Mouse (Mus musculus) bone marrow, adult 2 months (tissue): ENCODE measurements around the gene Srsf6. TPM values are rescaled to one million over a fixed set of nuclear protein-coding genes. Genes with fewer than 3 reads are reported as not detected.
"Not testable (repeated sequence)": the region's sequence is repeated elsewhere in the genome, so short reads cannot be mapped to it uniquely, and the experiment has no call there.

Experiments used
- H3K27ac ChIP-seq: fragments of 200-500 bp; 2 replicates; pipeline ENCODE4 v1.5.1; 2012; ENCODE audit warnings: low read depth, mild to moderate bottlenecking, control low read depth, inconsistent platforms, low read length; ENCODE audit not compliant: control insufficient read depth, poor library complexity, insufficient read depth
- H3K4me1 ChIP-seq: fragments of 200-500 bp; 2 replicates; pipeline ENCODE4 v1.6.1; 2011; ENCODE audit warnings: low read length; ENCODE audit not compliant: control insufficient read depth, insufficient read depth
- H3K4me3 ChIP-seq: fragments of 200-500 bp; replicated peaks from 2 replicates; pipeline ENCODE3; 2011; ENCODE audit warnings: mild to moderate bottlenecking, low read depth, low read length, control low read depth; ENCODE audit not compliant: control insufficient read depth
- CTCF ChIP-seq: fragments of 200-500 bp; IDR thresholded peaks from 2 replicates; pipeline ENCODE4 v1.5.1; 2011; ENCODE audit warnings: low read length, control low read depth; ENCODE audit not compliant: control insufficient read depth, insufficient read depth
- POLR2A ChIP-seq: fragments of 200-500 bp; IDR thresholded peaks from 2 replicates; pipeline ENCODE4 v1.6.1; 2011; ENCODE audit warnings: low read depth, mild to moderate bottlenecking, control low read depth, low read length, borderline replicate concordance; ENCODE audit not compliant: control insufficient read depth
- WGBS: fragments of 180-500 bp; shearing (Covaris S2); methylation state at CpG from one replicate; pipeline ENCODE4 v1.1.7; 2018; 5-methylcytosine and 5-hydroxymethylcytosine counted together
- polyA plus RNA-seq: library from polyadenylated mRNA; stranded (reverse); fragments of >200 nt; gene quantifications from 2 replicates; pipeline ENCODE4 v1.2.4, GENCODE M21; 2011; ENCODE audit warnings: low replicate concordance; ENCODE audit not compliant: missing spikeins, insufficient read depth, insufficient read length

Gene Srsf6
- polyA plus RNA-seq = 156 and 163 TPM in 2 replicates

DNA sequence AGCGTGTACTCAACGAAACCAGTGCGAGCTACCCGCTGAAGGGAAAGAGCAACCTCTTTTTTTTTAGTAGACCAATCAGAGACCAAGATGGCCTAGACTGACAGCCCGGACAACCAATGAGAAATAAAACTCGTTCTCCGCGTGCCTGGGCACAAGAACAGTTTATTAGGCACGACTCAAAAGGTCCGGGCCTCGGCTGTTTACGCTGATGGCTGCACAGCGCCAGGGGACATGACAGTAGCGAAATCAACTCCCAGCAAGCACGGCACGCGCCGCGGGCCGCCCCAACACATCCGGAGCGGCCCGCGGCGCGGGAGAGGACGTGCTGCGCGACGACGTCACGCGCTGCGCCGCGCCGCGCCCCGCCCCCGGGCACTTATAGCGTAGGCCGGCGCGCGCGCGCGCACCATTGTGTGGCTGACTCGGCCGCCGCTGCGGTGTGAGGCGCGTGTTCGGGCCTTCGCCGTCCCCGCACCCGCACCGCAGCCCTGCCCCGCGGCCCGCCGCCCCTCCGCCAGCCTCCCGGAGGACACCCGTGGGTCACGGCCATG lies at the start of gene Srsf6:
Gene Srsf6 (plus strand): TSS at position 406 of the 551 bp plus-strand sequence.
- peak; percentile 89; the same call in 1 of the 2 replicates for TF ChIP-seq POLR2A
- TF ChIP-seq CTCF = no peak
- peak within 1 kb of the TSS; percentile 99 for H3K4me3 ChIP-seq
- peaks cover 2% of the 10 kb centered on the region; the same call in 1 of the 2 replicates for H3K4me1 ChIP-seq
- H3K27ac ChIP-seq = peak within 1 kb of the TSS; percentile 99
- WGBS = under 1% methylated on average over 68 of the region's 68 CpGs

DNA sequence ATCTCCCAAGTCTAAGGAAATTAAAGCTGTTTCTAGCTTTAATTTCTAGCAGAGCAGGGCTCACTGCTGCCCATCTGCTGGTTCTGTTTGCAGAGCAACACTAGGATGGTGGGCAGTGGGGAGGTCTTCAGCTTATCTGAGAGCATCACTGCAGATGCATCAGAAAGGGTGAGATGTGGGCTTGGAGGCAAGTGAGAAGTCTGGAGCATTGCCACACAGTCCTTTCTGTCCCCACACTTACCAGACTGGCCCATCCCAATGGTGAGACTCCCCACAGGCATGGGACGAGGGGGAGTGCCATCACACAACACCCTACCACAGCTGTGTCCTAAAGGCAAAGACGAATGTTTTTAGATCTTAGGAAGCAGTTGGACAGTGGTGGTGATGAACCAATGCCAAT lies 47.2 kb upstream of the Srsf6 start:
- H3K27ac ChIP-seq = no peak overlapping the region
- WGBS = 56% methylated on average over 2 of the region's 2 CpGs
- H3K4me1 ChIP-seq = no peaks in the 10 kb centered on the region
- H3K4me3 ChIP-seq = no peak overlapping the region
- TF ChIP-seq POLR2A = no peak
- no peak for TF ChIP-seq CTCF

DNA sequence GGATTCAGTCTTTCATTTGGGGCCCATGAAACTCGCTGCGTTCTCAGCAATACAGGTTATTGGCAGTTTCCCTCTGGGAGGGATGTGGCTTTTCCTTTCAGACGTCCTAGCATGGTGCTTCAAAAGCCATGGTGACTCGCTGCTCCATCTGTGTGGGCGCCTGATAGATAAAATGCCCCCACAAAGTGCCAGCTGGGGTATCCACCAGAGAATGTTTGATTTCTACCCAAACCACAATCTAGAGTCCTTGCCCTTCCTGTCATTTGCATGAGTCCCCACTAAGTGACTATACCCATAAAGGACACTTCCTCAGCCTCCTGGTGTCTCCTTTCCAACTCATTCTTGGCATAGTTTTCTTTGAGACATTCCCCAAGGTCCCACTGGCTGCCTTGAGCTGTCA lies 44.2 kb upstream of the Srsf6 start:
- 52% methylated on average over 5 of the region's 5 CpGs for WGBS
- no peak overlapping the region for H3K4me3 ChIP-seq
- H3K4me1 ChIP-seq = no peaks in the 10 kb centered on the region
- no peak for TF ChIP-seq POLR2A
- TF ChIP-seq CTCF = no peak
- H3K27ac ChIP-seq = no peak overlapping the region

- Histone ChIP-seq H3K4me3 (no peak overlapping the region), H3K4me1 (no peaks in the 10 kb centered on the region), H3K27ac (no peak overlapping the region)
- TF ChIP-seq CTCF (no peak), POLR2A (no peak)
- 80% methylated on average over 8 of the region's 8 CpGs for WGBS
These were observed 42.7 kb upstream of the Srsf6 start for GRCm38 (mm10) chr2:162888677-162889076.

DNA sequence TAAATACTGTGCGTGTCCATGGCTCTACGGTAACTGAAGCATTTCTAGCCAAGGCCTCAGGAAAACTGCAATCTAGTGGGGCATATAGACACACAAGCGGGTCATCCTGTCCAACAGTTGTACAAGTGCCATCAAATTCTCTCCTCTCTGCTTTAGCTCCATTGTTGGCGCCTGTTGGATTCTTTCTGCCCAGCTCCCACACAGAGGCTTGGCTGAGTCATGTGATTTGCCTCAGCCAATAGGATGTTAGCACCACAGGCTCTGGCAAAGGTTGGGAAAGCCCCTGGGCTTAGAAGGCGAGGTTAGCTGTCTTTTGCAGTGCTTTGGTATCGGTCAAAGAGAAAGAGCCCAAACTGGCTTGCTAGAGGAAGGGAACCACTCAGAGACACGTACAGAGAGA lies 42.1 kb upstream of the Srsf6 start:
- no peak for TF ChIP-seq CTCF
- no peak for TF ChIP-seq POLR2A
- WGBS = 74% methylated on average over 7 of the region's 7 CpGs
- Histone ChIP-seq H3K4me1 (no peaks in the 10 kb centered on the region), H3K4me3 (no peak overlapping the region), H3K27ac (no peak overlapping the region)

DNA sequence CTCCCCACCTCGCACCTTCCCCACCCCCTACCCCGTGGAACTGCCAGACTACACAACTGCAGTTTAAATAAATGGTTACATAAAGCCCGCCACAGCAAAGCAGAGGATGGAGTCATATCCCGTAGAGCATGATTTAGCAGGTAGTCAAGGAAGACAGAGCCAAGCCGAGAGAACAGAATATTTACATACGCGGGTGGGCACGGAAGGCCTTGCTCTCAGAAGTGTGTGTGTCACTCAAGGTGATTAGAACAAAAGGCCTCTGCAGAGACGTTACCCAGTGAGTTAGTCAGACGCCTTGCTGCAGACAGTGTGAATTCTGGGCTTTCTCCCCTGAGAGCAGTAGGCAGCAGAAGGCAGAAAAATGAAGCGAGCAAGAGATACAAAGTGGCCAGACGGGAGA lies 41.6 kb upstream of the Srsf6 start:
- WGBS = 85% methylated on average over 12 of the region's 12 CpGs
- H3K4me1 ChIP-seq = no peaks in the 10 kb centered on the region
- no peak overlapping the region for H3K4me3 ChIP-seq
- H3K27ac ChIP-seq = no peak overlapping the region
- TF ChIP-seq POLR2A (no peak), CTCF (no peak)

DNA sequence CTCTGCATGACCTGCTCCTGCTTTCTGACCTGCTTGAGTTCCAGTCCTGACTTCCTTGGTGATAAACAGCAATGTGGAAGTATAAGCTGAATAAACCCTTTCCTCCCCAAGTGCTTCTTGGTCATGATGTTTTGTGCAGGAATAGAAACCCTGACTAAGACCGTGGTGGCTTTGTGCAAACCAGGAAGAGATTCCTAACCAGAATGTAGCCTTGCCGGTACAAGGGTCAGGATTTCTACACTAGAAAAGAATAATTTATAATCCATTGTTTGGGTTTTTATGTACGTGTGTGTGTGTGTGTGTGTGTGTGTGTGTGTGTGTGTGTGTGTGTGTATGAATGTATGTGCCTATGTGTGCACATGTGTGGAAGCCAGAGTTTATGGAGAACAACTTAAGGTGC lies 38.3 kb upstream of the Srsf6 start:
- not testable (repeated sequence) for H3K4me1 ChIP-seq, H3K27ac ChIP-seq, H3K4me3 ChIP-seq
- WGBS = 73% methylated on average over 3 of the region's 3 CpGs

GRCm38 (mm10) chr2:162899256-162899655 lies 32.1 kb upstream of the Srsf6 start:
- WGBS = 84% methylated on average over 20 of the region's 20 CpGs
- not testable (repeated sequence) for H3K27ac ChIP-seq, H3K4me3 ChIP-seq, H3K4me1 ChIP-seq

- Histone ChIP-seq H3K4me3 (no peak overlapping the region), H3K27ac (no peak overlapping the region), H3K4me1 (no peaks in the 10 kb centered on the region)
- WGBS = 65% methylated on average over 12 of the region's 12 CpGs
- TF ChIP-seq POLR2A = no peak
- no peak for TF ChIP-seq CTCF
These were observed 31.3 kb upstream of the Srsf6 start for GRCm38 (mm10) chr2:162899880-162900589.
